Mouse (Mus musculus) lung, postnatal 36 days (tissue): ENCODE results near the gene P4hb.
A peak's percentile ranks its signal among the peaks of the same experiment; 100 is the strongest.

ENCODE experiments used
- DNase-seq: peaks from one replicate; pipeline ENCODE4 v3.0.0; 2022; ENCODE audit warnings: mixed read lengths

P4hb gene

DNA sequence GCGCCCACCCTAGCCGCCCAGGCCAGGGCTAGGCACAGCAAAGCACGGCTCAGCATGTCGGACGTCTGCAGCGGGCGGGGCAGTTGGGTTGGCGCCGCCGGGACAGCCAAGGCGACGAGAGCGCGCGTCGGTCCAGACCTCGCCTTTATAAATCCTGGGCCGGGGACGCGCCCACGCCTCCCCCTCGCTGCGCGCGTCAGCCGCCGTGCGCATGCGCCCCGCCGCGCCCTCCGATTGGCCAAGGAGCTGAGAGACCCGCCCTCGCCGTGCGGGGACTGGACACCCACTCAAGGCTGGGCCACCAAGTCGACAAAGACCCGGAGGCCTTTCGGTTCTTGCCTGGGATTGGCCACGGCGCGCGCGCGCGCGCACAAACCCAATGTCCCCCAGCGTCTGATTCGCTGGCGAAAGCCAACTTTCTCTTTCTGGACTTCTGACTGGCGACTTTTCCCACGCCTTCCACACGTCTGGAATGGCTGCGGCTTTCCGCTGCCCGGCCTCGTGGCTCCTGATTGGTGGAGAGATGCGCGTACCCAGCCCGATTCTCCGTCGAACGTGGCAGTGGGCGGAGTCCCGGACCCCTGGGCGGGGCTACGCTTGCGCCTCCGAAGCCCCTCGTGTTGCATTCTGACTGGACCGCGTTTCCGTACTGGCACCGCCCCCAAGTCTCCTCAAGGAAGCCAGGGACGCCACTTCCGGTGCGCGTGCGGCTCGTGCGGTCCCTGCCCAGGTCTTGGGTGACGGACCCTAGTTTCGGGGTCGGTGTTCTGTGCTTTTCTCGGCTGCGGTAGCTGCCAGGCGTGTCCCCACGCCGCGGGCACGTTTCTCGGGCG is at the start of gene P4hb:
Gene P4hb (minus strand): TSS at position 502 of the 833 bp plus-strand sequence.
- DNase-seq, result peak; percentile 99

DNA sequence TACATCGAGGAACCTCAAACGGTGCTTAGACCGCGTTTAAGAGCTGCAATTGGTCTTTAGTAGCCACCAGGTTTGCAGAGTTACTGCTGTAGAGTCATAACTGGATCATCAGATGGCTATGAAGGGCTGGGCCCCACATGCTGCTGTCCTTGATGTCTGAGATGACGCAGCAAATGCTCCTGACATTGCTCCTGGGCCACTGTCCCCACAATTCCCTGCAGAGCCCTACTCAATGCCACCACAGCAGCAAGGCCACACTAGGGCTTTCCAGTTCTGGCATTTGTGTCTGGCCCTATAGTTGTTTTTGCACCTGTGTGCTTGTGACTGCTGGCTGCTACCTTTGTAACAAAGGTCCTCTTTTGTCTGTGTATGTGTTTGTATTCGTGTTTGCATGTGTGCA is 49.8 kb upstream of the P4hb start:
- DNase-seq, result no peak

DNA sequence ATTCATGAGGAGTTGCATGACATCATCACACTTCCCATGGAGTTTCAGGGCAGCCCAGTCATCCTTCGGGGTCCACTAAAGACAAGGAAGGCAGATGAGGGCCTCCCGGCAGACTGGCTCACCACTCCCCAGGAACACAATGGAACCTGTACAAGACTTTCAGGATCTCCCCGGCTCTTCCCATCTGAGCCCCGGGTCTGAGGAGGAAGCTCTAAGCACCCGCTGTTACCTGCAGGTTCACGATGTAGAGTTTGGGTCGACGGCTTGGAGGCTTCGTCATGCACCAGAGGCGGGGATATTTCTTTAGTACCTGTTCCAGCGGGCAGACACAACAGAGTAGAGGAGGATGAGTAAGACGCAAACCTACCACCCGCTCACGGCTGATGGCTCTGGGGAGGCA is 47.1 kb upstream of the P4hb start:
- no peak for DNase-seq

DNA sequence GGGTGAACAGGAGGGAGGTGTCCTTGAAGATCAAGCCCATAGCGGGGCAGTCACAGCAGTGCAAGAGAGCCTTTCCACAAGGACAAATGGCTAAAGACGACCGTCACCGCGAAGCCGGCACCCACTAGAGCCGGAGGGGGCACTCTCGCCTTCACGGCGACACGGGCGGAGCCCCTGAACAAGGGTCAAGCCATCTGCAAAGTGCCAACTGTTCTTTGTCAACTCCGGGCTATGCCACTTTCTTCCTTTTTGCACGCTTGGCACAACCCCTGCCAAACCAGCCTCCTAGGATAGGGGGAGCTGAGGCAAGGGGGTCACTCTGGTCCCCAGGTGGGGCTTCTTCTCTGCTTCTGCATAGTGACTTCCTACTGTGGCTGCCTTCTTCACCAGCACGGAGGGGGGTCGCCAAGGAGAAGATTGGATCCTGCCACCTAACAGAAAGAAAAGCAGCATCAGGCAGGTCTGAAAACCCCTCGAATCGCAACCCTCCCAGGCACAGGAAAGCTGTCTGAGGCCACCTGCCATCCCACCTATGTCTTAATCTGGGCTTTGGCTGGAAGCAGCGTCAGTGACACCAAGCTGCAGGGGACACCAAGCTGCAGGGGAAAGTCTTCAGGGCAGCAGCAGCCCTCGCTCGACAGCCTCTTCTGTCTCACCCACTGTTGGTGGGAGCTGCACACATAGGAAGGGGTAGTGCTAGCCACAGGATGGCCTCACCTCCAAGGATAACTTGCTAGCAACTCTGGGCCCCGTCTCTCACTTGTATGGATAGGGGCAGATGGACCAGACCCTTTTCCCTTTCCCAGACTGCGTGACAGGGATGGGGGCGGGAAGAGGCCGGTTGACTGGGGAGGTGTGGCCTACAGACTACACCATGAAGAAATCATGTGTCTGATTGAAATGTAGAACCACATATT is 45.8 kb upstream of the P4hb start:
- DNase-seq, result no peak

DNA sequence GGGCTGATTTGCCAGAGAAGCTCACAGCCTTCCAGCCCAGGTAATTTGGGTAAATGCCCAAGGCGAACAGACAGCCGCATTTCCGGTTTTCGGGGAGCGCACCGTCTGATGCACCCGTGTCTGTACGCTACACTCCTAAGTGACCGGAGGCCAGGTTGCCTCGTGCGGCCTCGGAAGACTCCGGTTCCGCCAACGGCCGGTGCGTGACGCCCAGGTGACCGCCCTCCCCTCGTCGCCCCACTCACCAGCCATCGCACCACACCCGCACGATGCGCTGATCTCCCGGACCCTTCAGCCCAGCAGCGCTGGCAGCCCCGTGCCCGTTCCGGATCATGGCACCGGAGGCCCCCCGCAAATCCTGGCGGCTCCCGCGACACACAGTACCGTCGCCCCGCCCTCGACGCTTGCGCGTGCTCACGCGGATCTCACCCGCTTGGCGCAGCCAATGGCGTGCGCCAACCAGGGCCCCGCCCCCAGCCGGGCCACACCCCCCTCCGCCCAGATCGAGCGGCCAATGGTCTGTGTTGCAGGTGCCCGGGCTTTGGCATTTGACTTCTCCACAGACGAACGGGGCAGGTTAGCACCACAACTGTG is 44.6 kb upstream of the P4hb start, which contains the start of gene Pcyt2:
Gene Pcyt2 (minus strand): TSS at position 418 of the 594 bp plus-strand sequence.
- peak; percentile 95 for DNase-seq

DNA sequence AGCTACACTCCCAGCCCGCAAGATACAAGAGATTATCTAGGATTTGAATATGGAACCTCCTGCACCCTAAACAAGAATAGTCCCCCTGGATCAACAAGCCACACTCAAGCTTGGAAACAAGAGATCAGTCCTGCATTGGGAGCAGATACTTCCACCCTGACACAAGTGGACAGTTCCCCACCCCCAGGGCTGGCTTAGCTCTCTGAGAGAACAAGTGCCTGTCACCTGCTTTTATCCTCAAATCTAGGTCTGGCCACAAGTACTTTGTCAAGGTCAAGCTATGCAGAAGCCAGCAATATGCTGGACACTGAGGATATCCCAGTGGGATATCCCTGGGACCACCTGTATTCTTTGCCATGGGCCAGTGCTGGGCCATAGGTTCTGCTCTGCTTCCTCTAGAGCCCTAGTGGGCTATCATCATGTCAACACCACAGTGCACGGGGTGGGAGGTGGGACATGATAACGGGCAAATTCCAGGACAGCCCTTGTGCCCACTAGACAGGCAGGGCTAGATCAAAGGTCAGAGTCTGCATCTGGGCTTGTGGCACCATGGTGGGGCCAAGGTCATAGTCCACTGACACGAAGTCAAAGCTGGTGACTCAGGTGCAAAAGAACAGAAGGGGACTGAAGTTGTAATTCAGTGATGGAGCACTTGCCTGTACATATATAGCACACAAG is 43.7 kb upstream of the P4hb start:
- no peak for DNase-seq

DNA sequence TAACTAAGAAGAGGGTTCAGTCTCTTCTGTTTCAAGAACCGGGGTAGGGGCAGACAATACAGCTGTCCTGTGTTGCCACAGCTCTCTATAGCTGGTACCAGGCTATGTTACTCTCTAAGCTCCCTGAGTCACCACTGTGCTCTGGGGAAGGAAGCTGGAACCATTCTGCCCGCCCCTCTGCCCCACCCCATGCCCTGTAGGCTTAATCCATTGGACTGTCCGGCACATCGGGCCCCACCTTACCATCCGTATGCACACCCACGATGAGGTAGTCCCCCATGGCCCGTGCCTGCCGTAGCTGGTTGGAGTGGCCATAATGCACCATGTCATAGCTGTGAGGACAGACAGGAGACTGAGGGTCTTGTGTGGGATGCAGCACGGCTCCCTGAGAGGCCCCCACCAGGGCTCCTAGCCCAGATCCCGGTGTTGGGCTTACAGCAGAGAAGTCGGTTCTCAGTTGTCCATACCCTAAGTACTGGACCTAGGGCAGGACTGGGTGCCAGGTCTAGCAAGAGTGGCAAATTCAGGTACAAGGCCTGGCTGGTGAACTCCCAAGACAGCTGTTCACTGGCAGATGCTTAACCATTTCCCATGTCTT is 42.7 kb upstream of the P4hb start:
- no peak for DNase-seq

DNA sequence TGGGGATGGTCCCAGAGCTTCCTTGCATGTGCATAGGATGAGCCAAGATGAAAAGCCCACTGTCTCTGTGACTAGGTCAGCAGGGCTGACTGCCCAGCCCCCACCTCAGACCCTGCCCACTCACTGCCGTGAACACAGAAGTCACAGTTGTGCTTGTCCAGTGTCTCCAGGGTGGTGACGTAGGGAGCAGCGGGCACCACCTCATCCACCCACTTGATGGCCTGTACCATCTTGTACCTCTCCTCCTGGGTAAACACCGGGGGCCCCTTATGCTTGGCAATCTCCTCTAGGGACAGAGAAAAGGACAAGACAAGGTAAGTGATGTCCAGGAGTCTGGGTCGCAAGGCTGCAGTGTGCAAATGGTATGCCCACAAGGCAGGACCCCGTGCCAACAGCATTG is 42.1 kb upstream of the P4hb start:
- no peak for DNase-seq

DNA sequence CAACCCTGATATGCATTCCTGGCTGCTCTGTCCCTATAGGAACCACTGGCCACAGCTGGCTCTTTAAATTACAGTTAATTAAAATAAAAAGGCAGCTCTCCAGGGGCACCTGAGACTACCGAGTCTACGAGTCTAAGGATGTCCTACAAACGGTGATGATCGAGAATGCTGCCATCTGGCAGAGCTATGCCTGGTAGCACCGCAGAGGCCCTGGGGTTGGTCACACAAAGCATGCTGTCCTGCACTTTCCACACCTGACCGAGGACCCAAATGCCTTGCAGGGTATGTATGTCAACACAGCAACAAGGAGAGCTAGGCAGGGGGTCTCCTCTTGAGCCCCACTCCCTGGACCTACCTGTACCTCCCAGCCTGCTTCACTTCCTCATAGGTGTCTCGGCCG is 40.9 kb upstream of the P4hb start:
- DNase-seq, result no peak

DNA sequence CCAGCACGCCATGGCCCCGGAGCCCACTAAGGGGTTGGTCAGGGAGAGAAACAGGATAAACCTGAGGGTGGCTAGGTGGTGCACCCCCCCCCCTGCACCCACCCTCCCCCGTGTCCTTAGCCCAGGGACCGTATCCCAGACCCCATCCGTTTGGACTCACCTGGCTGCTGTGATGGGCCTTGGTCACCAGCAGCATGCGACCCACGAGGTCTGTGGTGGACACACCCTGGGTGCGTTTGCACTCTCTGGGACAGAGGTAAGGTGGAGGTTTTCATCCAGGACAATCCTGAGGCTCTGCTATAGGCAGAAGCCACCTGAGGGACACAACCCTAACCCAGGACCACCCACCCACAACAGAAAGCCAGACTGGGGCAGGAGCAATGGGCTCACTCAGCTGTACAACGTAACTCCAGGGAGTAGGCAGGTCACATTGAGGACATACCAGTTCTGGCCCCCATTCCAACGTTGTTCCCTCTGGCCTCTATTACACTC is 40.5 kb upstream of the P4hb start:
- no peak for DNase-seq

DNA sequence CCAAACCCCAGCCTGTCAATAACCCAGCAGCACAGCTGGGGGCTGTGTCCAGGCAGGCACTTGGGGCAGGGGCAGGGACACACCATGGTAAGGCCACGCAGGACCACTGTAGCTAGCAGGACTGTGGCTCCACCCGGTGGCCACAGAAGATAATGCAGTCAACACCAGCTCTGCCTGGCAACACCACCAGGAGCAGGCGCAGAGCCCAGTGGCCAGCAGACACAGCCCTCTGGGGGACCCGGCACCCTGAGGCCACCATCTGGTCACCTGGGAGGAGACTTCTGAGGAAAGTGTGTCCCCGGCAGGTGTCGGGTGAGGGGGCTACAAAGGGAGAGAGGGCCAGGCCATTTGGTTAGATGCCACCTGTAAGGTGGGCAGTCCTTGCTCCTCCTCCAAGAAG is 39.7 kb upstream of the P4hb start:
- peak; percentile 79 for DNase-seq

DNA sequence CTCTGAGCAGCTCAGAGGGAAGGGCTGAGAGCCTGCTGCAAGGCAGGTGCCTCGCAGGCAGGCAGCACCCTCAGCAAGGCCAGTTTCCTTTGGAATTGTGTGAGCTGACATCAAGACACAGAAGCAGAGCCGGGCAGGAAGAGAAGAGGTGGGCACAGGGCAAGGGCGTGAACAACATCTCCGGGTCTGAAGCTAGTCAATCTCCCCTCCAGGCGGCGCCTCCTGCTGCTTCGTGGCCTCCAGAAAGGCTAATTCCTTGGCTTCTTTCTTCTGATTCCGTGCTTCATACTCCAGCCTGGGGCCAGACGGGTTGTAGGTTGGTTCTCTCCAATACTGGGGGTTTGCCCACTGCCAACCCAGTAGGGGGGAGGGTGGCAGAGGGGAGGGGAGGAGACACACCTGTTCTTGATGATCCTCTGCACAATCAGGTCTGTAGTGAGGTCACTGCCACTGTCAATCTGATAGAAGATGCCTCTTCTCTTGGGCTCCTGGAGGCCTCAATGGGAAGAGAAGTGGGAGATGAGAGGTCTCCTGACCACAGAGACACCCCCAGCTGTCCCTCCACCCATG is 37.5 kb upstream of the P4hb start:
- DNase-seq, result no peak

DNA sequence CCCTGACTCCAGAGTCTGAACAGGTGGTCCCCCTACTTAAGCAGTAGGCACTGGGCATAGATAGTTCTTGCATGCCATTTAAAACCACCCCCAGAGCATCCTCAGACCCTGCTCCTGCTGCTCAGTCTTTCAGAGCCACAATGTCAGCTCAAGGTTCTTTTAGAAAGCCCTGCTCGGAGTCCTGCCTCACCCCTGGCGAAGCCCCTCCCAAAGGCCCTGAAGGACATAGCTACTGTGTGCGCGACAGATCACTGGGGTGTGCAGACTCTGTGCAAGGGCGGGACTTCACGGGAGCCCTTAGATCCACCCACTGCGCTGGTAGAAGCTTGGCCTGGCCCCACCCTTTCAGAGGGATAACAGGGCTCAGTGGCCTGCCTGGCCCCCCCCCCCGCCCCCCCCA is 36.2 kb upstream of the P4hb start:
- no peak for DNase-seq

DNA sequence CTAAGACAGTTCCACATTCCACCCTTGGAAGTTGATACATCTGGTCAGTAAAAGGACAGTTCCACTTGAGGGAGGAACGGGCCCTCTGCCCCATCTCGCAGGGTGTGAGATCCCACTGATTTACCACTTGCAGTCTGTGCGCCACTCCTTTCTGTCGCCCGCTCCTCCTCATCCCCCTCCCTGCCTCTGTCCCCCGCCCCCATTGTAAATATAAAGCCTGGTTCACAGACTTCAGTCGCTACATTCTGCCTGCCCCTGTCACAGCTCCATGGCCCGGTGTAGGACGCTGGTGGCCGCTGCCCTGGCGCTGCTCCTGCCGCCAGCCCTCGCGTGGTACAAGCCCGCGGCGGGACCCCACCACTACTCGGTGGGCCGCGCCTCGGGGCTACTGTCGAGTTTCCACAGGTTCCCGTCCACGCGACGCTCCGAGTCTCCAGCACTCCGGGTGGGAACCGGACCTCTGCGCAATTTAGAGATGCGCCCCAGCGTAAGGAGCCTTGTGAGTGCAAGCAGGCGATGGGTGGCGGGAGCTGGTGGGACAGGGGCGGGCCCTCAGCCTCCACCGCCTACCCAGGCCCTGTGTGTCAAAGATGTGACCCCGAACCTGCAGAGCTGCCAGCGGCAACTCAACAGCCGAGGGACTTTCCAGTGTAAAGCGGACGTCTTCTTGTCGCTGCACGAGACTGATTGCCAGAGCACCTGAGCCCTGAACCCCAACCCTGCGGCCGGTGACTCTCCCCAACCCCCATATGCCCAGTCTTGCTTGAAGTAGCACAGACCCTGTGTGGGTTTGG is 35.4 kb upstream of the P4hb start, which contains the start of gene Npb:
Gene Npb (plus strand): TSS at position 237 of the 794 bp plus-strand sequence.
- no peak for DNase-seq

DNA sequence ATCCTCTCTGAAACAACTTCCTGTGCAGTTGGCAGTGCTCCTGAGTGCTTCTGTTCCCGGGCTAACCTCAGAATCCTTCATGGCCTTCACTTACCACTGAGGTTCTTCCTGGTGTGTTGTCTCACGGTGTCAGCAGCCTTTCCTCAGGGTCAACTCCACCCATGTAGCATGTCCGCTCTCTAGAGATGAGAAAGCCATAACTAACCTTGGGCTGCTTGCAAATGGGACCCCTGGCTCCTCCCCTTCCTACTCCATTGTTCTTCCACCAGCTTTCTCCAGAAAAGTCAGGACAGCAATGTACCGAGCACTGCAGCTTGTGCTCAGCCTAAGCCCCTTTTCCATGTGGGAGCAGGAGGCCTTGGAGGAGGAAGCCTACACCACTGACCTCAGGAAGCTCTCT is 33.7 kb upstream of the P4hb start:
- DNase-seq, result no peak

DNA sequence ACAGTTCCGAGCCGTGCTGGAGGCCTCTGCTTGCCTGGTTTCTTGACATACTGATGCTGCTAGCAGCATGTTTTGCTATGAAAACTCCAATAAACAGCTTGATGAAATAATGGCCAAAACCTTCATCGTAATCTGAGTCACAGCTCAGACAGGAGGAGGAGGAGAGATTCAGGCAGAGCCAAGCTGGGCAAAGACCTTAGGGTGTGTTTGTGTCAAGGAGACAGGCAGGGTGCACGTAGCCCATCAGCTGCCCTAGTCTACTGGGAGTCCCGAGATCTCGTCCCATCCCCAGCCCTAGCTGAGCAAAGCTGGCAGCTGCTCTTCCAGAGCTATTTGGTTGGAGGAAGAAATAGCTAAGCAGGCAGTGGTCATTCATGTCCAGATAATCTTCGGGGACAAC is 32.6 kb upstream of the P4hb start:
- no peak for DNase-seq

DNA sequence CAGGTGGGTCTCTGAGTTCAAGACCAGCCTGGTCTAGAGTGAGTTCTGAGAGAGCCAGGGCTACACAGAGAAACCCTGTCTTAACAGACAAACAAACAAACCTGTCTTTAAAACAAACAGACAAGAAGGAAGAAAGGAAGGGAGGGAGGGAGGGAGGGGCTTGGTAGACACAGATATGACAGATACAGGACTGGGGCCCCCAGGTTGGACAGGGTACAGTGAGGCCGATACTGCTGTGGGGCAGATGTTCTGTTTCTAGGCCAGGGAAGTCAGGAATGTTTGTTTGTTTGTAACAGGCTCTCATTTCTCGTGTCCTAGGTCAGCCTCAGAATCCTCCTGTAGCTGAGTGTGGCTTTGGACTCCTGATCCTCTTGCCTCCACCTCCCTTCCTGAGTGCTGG is 30.5 kb upstream of the P4hb start:
- DNase-seq, result no peak

DNA sequence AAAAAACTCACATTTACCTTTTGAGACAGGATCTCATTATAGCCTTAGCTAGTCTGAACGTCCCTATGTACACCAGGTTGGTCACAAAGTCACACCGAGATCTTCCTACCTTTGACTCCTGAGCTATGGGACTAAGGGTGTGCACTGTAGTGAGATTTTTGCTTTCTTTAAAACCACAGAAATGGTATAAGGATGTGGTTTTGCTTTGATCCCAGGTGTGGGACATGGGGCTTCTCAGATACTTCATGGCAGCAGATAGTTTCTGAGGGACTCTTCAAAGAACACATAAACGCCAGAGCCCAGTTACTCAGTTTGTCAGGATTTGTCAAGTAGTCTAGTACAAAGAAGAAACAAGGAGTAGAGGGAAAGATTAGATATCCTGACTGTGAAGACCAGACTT is 27.7 kb upstream of the P4hb start:
- DNase-seq, result no peak

DNA sequence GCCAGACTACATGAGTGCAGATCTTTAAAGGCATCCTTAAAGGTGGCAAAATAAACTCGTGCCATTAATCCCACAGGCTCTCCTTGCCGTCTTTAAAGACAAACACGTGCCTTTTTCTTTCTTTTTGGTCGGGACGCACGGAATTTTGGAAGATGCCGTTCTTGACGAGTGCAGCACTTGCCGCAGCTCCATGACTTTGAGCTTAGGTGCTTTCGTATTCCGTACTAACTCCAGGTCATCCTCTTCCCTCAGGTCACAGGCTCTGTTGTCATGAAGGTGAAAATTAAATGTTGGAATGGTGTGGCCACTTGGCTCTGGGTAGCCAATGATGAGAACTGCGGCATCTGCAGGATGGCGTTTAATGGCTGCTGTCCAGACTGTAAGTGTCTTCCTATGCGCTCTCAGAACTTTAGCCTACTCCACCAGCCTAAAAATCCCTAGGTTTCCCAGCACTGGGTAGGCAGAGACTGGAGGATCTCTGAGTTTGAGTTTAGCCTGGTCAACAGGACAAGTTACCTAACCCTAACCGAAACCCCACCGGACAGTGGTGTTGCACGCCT is 26.0 kb upstream of the P4hb start:
- no peak for DNase-seq

DNA sequence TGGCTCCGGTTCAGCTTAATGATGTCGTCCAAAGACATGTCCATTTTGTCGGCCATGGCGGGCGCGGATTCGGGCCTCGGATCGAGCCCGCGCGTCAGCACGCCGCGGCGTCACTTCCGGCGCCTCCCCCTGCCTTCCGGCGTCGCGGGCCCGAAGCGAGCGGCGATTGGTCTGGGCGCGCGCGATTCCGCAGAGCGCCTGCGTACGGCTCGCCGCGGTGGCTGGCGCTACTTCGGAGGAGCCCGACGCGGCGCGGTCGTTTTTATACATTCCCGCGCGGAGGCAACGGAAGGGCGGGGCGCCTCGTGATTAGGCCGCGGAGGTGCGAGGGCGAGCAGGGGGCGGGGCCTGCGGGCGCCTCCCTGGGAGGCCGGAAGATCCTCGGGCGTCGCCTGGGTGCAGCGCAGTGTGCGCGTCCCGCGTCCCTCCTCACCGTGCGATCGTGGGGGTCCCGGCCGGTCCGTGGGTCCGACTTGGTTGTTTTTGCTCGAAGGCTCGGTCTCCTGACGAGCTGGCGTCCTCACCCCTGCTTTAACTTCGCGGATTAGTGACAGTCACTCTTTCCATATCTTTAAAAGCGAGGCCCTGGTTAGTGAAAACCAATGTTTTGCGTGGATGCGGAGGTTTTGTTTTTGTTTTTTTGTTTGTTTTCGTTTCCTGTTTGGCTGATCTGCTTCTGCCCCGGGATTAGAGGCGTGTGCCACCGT is 25.4 kb upstream of the P4hb start, which contains the start of the genes Alyref and Anapc11:
Gene Alyref (minus strand): TSS at position 83 of the 707 bp plus-strand sequence.
Gene Anapc11 (plus strand): TSS at position 139 of the 707 bp plus-strand sequence.
- peak; percentile 95 for DNase-seq
